12 mouse cellular contexts compared by ENCODE assay signal in the genomic region with DNA sequence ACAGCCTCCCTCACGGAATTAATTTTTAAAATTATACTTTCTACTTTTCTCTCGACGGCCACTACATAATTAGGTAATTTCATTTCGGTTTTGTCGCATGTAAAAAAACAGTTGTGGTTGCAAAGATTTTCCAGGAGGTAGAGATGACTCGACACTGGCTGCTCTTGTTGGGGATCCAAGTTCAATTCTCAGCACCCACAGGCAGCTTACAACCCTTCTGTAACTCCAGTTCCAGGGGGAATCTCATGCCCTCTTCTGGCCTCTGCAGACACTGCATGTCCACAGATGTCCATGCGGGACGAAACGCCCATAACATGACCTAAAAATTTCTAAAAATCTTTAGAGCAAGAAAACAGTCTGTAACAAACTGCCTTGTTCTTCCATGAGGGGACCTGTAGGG. TPM values are rescaled to one million over a fixed set of nuclear protein-coding genes. Genes with fewer than 3 reads are reported as not detected.
DNase-seq lines count a peak whose midpoint lies in the region; ATAC-seq and TF ChIP-seq lines count a peak whose summit lies in the region.
"Had no signal": no experiment of that assay in that cellular context is flagged by ENCODE, and none has a peak within 500 bp of the region (broad histone marks: within the 10 kb centered on the region; RNA-seq: fewer than 3 reads in every experiment).

No protein-coding gene starts in this region.

- WGBS in liver, postnatal 0 days (ENCODE audit: insufficient replicate concordance): 91% methylated on average over 9 of the region's 9 CpGs
- 87% methylated on average over 9 of the region's 9 CpGs for WGBS in liver, embryonic 12.5 days (ENCODE audit: insufficient replicate concordance)
- WGBS in forebrain, embryonic 14.5 days: 94% methylated on average over 9 of the region's 9 CpGs

- H3K27ac ChIP-seq in liver, postnatal 0 days (ENCODE audit: low read depth): no peak overlapping the region
- no peak overlapping the region for H3K27ac ChIP-seq in liver, embryonic 12.5 days
- H3K27ac ChIP-seq in ES-E14 (ENCODE audit: insufficient read depth, low read depth, low read length, poor library complexity, severe bottlenecking): no peak overlapping the region
- no peak overlapping the region for H3K27ac ChIP-seq in forebrain, embryonic 14.5 days (ENCODE audit: low read depth, low read length)
- H3K27ac ChIP-seq: hindbrain, embryonic 15.5 days had no signal

- ATAC-seq in liver, postnatal 0 days: no peak
- no peak for ATAC-seq in liver, embryonic 12.5 days
- peak; percentile 38; the same call in 1 of the 2 replicates for ATAC-seq in granulocyte monocyte progenitor cell, adult 5-6 weeks (replicated peaks; ENCODE audit: poor library complexity, severe bottlenecking)
- ATAC-seq in forebrain, embryonic 14.5 days: no peak

- H3K4me2 ChIP-seq in liver, postnatal 0 days (ENCODE audit: low read depth, low read length): no peak overlapping the region
- H3K4me2 ChIP-seq in liver, embryonic 12.5 days: no peak overlapping the region
- no peak overlapping the region for H3K4me2 ChIP-seq in forebrain, embryonic 14.5 days (ENCODE audit: low read length)
- H3K4me2 ChIP-seq: hindbrain, embryonic 15.5 days had no signal

- H3K27me3 ChIP-seq in liver, postnatal 0 days (ENCODE audit: insufficient read depth, low read length): no peaks in the 10 kb centered on the region
- no peaks in the 10 kb centered on the region for H3K27me3 ChIP-seq in liver, embryonic 12.5 days (replicated peaks)
- H3K27me3 ChIP-seq in forebrain, embryonic 14.5 days (replicated peaks; ENCODE audit: control insufficient read depth, insufficient read depth, low read length): no peaks in the 10 kb centered on the region
- H3K27me3 ChIP-seq: hindbrain, embryonic 15.5 days had no signal

- peak; percentile 32 for TF ChIP-seq CTCF in liver, postnatal 0 days (IDR thresholded peaks at IDR 0.05; ENCODE audit: low read depth)

- in situ Hi-C loops in ES-E14 (cut with MboI; ENCODE audit: low sequenced_read_pairs in 2 of 2, unreplicated experiment in 2 of 2): no loop called here

- DNase-seq in liver, postnatal 0 days: no peak
- DNase-seq in CD4-positive, CD25-positive, alpha-beta regulatory T cell, adult 2 months (ENCODE audit: low read depth, low spot score): peak; percentile 60
- no peak for DNase-seq in ES-E14 (ENCODE audit: low read depth, low spot score)
- DNase-seq in forebrain, embryonic 14.5 days (ENCODE audit: low spot score): no peak
- DNase-seq in cerebellum, adult 9-10 months: no peak
- no peak for DNase-seq in adrenal gland, postnatal 10 days
- DNase-seq: cerebellum, adult 8-10 months; heart, adult 18-20 months had no signal

- no peak for TF ChIP-seq EP300 in liver, postnatal 0 days (IDR thresholded peaks at IDR 0.05; ENCODE audit: low read depth)

- H3K36me3 ChIP-seq in liver, postnatal 0 days (replicated peaks; ENCODE audit: insufficient read depth, low read length): no peaks in the 10 kb centered on the region
- no peaks in the 10 kb centered on the region for H3K36me3 ChIP-seq in liver, embryonic 12.5 days
- no peaks in the 10 kb centered on the region for H3K36me3 ChIP-seq in ES-E14 (ENCODE audit: control insufficient read depth, insufficient read depth, low read length, poor library complexity, severe bottlenecking)
- H3K36me3 ChIP-seq in forebrain, embryonic 14.5 days (ENCODE audit: control insufficient read depth, insufficient read depth, low read length): no peaks in the 10 kb centered on the region
- H3K36me3 ChIP-seq: hindbrain, embryonic 15.5 days had no signal

- H3K4me1 ChIP-seq in liver, postnatal 0 days (ENCODE audit: insufficient read depth): no peaks in the 10 kb centered on the region
- H3K4me1 ChIP-seq in liver, embryonic 12.5 days: peaks cover under 1% of the 10 kb centered on the region; the same call in 1 of the 2 replicates
- H3K4me1 ChIP-seq in ES-E14 (ENCODE audit: control insufficient read depth in 2 of 2, insufficient read depth in 2 of 2, low read length in 2 of 2, poor library complexity in 1 of 2): no peaks in the 10 kb centered on the region
- no peaks in the 10 kb centered on the region for H3K4me1 ChIP-seq in forebrain, embryonic 14.5 days (ENCODE audit: control insufficient read depth, insufficient read depth, low read length)
- H3K4me1 ChIP-seq: hindbrain, embryonic 15.5 days had no signal

- H3K9ac ChIP-seq in liver, postnatal 0 days (replicated peaks): no peak overlapping the region
- H3K9ac ChIP-seq in liver, embryonic 12.5 days: no peak overlapping the region
- H3K9ac ChIP-seq in ES-E14 (ENCODE audit: insufficient read depth, low read depth, low read length, poor library complexity, severe bottlenecking): no peak overlapping the region
- no peak overlapping the region for H3K9ac ChIP-seq in forebrain, embryonic 14.5 days (ENCODE audit: low read length)
- H3K9ac ChIP-seq: hindbrain, embryonic 15.5 days had no signal

- H3K4me3 ChIP-seq in liver, postnatal 0 days (ENCODE audit: low read depth, low read length): no peak overlapping the region
- no peak overlapping the region for H3K4me3 ChIP-seq in liver, embryonic 12.5 days
- H3K4me3 ChIP-seq in ES-E14 (ENCODE audit: insufficient read depth in 1 of 2, low read depth in 1 of 2, low read length in 2 of 2, poor library complexity in 1 of 2, severe bottlenecking in 1 of 2): no peak overlapping the region
- H3K4me3 ChIP-seq in forebrain, embryonic 14.5 days (ENCODE audit: low read depth, low read length): no peak overlapping the region
- H3K4me3 ChIP-seq: hindbrain, embryonic 15.5 days; megakaryocyte, embryonic 14.5 days had no signal

- no peaks in the 10 kb centered on the region for H3K9me3 ChIP-seq in liver, postnatal 0 days (ENCODE audit: low read length)
- H3K9me3 ChIP-seq in liver, embryonic 12.5 days (replicated peaks): no peaks in the 10 kb centered on the region
- H3K9me3 ChIP-seq in ES-E14 (ENCODE audit: control insufficient read depth, insufficient read depth, low read depth, low read length): no peaks in the 10 kb centered on the region
- H3K9me3 ChIP-seq in forebrain, embryonic 14.5 days (replicated peaks; ENCODE audit: control insufficient read depth, low read length): no peaks in the 10 kb centered on the region
- H3K9me3 ChIP-seq: hindbrain, embryonic 15.5 days; megakaryocyte, embryonic 14.5 days had no signal

TF ChIP-seq in ES-E14, 5 proteins besides CTCF, POLR2A, EP300 and RAD21:
- peak; percentile 33; the same call in 1 of the 2 replicates for TF ChIP-seq ZC3H11A (IDR thresholded peaks at IDR 0.05; ENCODE audit: borderline replicate concordance, low read depth, low read length)
- no peak for TF ChIP-seq ZNF384 (IDR thresholded peaks at IDR 0.05; ENCODE audit: low read depth, low read length)
- TF ChIP-seq CHD2 (IDR thresholded peaks at IDR 0.05; ENCODE audit: low read depth, low read length): no peak
- TF ChIP-seq HCFC1 (IDR thresholded peaks at IDR 0.05; ENCODE audit: borderline replicate concordance, insufficient read depth, low read length): no peak
- no peak for TF ChIP-seq MAFK (IDR thresholded peaks at IDR 0.05; ENCODE audit: insufficient read depth, low read depth, low read length)

RNA-seq across cellular contexts. Expression of a gene that starts 41.3 kb away (rescaled TPM):
- 5.6 and 6.0 TPM in 2 replicates for polyA plus RNA-seq in liver, postnatal 0 days (2015; fragmentation: Nextera tagmentation; extraction: Ambion mirVana)
- 21.1 and 22.4 TPM in 2 replicates for polyA plus RNA-seq in liver, embryonic 12.5 days (2016; fragmentation: Nextera tagmentation; extraction: Ambion mirVana)
- 5.1 and 12.2 TPM in 2 replicates for total RNA-seq in ES-E14 (2012; rRNA removed)
- total RNA-seq in granulocyte monocyte progenitor cell, adult 5-6 weeks (2014; fragmentation: Nextera tagmentation): 25.3 and 27.9 TPM in 2 replicates
- 32.6 and 40.6 TPM in 2 replicates for total RNA-seq in granulocyte monocyte progenitor cell, adult 5-6 weeks (2017)
- polyA plus RNA-seq in forebrain, embryonic 14.5 days (2014; fragmentation: Nextera tagmentation; extraction: Ambion mirVana): 15.6 and 18.2 TPM in 2 replicates
- total RNA-seq in adrenal gland, postnatal 10 days (2021): 10 to 100 TPM; 17.7 to 20.5 TPM
